ENCODE assay signal across 8 mouse cellular contexts in genomic region chr2:90746538-90746865, GRCm38 (mm10). TPM values are rescaled to one million over a fixed set of nuclear protein-coding genes. Genes with fewer than 3 reads are reported as not detected.
DNase-seq lines count a peak whose midpoint lies in the region; ATAC-seq and TF ChIP-seq lines count a peak whose summit lies in the region.

No protein-coding gene starts in this region.

- peaks cover 8% of the 10 kb centered on the region; the same call in 1 of the 2 replicates for H3K4me1 ChIP-seq in lung, embryonic 14.5 days (ENCODE audit: insufficient read depth)
- peaks cover 3 to 19% of the 10 kb centered on the region in 2 experiments; a peak in 3 of 4 replicates for H3K4me1 ChIP-seq in heart, embryonic 14.5 days (ENCODE audit: control insufficient read depth in 2 of 2, insufficient read depth in 2 of 2, low read length in 2 of 2)
- H3K4me1 ChIP-seq in limb, embryonic 13.5 days: peaks cover 28% of the 10 kb centered on the region

- no peaks in the 10 kb centered on the region for H3K27me3 ChIP-seq in lung, embryonic 14.5 days (ENCODE audit: insufficient read depth, low read length)
- no peaks in the 10 kb centered on the region for H3K27me3 ChIP-seq in heart, embryonic 14.5 days (ENCODE audit: control insufficient read depth, insufficient read depth, low read length)
- no peaks in the 10 kb centered on the region for H3K27me3 ChIP-seq in limb, embryonic 13.5 days

- 6% methylated on average over 4 of the region's 4 CpGs for WGBS in lung, embryonic 14.5 days
- WGBS in heart, embryonic 14.5 days: 7% methylated on average over 4 of the region's 4 CpGs
- 15% methylated on average over 4 of the region's 4 CpGs for WGBS in limb, embryonic 13.5 days

- no peak for TF ChIP-seq POLR2A in brain, embryonic 14.5 days (IDR thresholded peaks at IDR 0.05; ENCODE audit: borderline replicate concordance, extremely low read depth, insufficient read depth, insufficient read length, poor library complexity, severe bottlenecking)

- no peaks in the 10 kb centered on the region for H3K9me3 ChIP-seq in lung, embryonic 14.5 days (ENCODE audit: low read depth, low read length)
- H3K9me3 ChIP-seq in heart, embryonic 14.5 days (ENCODE audit: control insufficient read depth, low read length): 0 out of 2 replicates have a peak, but pooled peaks cover 3% of the 10 kb centered on the region
- no peaks in the 10 kb centered on the region for H3K9me3 ChIP-seq in limb, embryonic 13.5 days

- no peak for TF ChIP-seq CTCF in lung, embryonic 14.5 days (IDR thresholded peaks at IDR 0.05; ENCODE audit: low read depth)
- TF ChIP-seq CTCF in brain, embryonic 14.5 days (IDR thresholded peaks at IDR 0.05; ENCODE audit: borderline replicate concordance, extremely low read depth, insufficient read depth, insufficient read length): no peak

- peak overlapping the region; percentile 94 for H3K4me3 ChIP-seq in lung, embryonic 14.5 days (ENCODE audit: low read depth, low read length)
- H3K4me3 ChIP-seq in heart, embryonic 14.5 days (ENCODE audit: control insufficient read depth in 1 of 2, insufficient read depth in 1 of 2, low read depth in 1 of 2, low read length in 2 of 2): peak overlapping the region; percentile 66 to 94
- H3K4me3 ChIP-seq in limb, embryonic 13.5 days: peak overlapping the region; percentile 92

- peak overlapping the region; percentile 98 for H3K9ac ChIP-seq in lung, embryonic 14.5 days
- peak overlapping the region; percentile 98 for H3K9ac ChIP-seq in heart, embryonic 14.5 days (ENCODE audit: low read length)
- peak overlapping the region; percentile 97 for H3K9ac ChIP-seq in limb, embryonic 13.5 days

- peak overlapping the region; percentile 91 for H3K4me2 ChIP-seq in lung, embryonic 14.5 days
- peak overlapping the region; percentile 78 for H3K4me2 ChIP-seq in heart, embryonic 14.5 days (ENCODE audit: low read length)
- H3K4me2 ChIP-seq in limb, embryonic 13.5 days (replicated peaks): peak overlapping the region; percentile 90

- H3K36me3 ChIP-seq in lung, embryonic 14.5 days (ENCODE audit: insufficient read depth): peaks cover 26% of the 10 kb centered on the region
- H3K36me3 ChIP-seq in heart, embryonic 14.5 days (ENCODE audit: control insufficient read depth, insufficient read depth, low read length): peaks cover 35% of the 10 kb centered on the region
- H3K36me3 ChIP-seq in limb, embryonic 13.5 days: peaks cover 33% of the 10 kb centered on the region

- no peak for ATAC-seq in lung, embryonic 14.5 days (ENCODE audit: insufficient read depth)
- ATAC-seq in heart, embryonic 14.5 days (ENCODE audit: insufficient number of reproducible peaks, insufficient read depth, low FRiP score, low read depth): no peak
- no peak for ATAC-seq in limb, embryonic 13.5 days (ENCODE audit: low FRiP score, low read depth)
- no peak for ATAC-seq in megakaryocyte-erythroid progenitor cell, adult 5-6 weeks (replicated peaks; ENCODE audit: low FRiP score, low TSS enrichment, poor library complexity, severe bottlenecking)

- peak overlapping the region; percentile 97; the same call in 1 of the 2 replicates for H3K27ac ChIP-seq in lung, embryonic 14.5 days (ENCODE audit: low read depth)
- H3K27ac ChIP-seq in heart, embryonic 14.5 days (replicated peaks in 1 of 2; ENCODE audit: control insufficient read depth in 1 of 2, insufficient read depth in 1 of 2, low read depth in 2 of 2, low read length in 2 of 2): peak overlapping the region; percentile 93 to 97; a peak in 1 of 4 replicates
- no peak overlapping the region for H3K27ac ChIP-seq in limb, embryonic 13.5 days

- peak; percentile 29 for DNase-seq in lung, embryonic 14.5 days
- DNase-seq in lung, postnatal 14 days: no peak
- peak; percentile 28 for DNase-seq in brain, embryonic 14.5 days (ENCODE audit: low read depth)
- DNase-seq in retina, postnatal 1 day: peak; percentile 4
- no peak for DNase-seq in spleen, postnatal 36 days (ENCODE audit: low spot score in 2 of 2)

RNA-seq across cellular contexts. Expression of gene Fnbp4, which starts 1.3 kb away (rescaled TPM):
- 96.9 and 106 TPM in 2 replicates for polyA plus RNA-seq in lung, embryonic 14.5 days (2014; fragmentation: Nextera tagmentation; extraction: Ambion mirVana)
- polyA plus RNA-seq in brain, embryonic 14.5 days (2012; rRNA removed): 97.7 and 124 TPM in 2 replicates
- 53.1 and 56.3 TPM in 2 replicates for polyA plus RNA-seq in heart, embryonic 14.5 days (2014; fragmentation: Nextera tagmentation; extraction: Ambion mirVana)
- polyA plus RNA-seq in limb, embryonic 13.5 days (2015; fragmentation: Nextera tagmentation; extraction: Ambion mirVana): 115 and 122 TPM in 2 replicates
- 185 and 203 TPM in 2 replicates for total RNA-seq in megakaryocyte-erythroid progenitor cell, adult 5-6 weeks (2014; fragmentation: Nextera tagmentation)
- total RNA-seq in megakaryocyte-erythroid progenitor cell, adult 5-6 weeks (2017): 133 and 153 TPM in 2 replicates

RNA-seq across cellular contexts. Expression of gene Agbl2, which starts 36.0 kb away (rescaled TPM):
- polyA plus RNA-seq in lung, embryonic 14.5 days (2014; fragmentation: Nextera tagmentation; extraction: Ambion mirVana): 0.96 and 1.2 TPM in 2 replicates
- 0.72 and 1.4 TPM in 2 replicates for polyA plus RNA-seq in brain, embryonic 14.5 days (2012; rRNA removed)
- 2.3 and 2.4 TPM in 2 replicates for polyA plus RNA-seq in heart, embryonic 14.5 days (2014; fragmentation: Nextera tagmentation; extraction: Ambion mirVana)
- 1.2 and 1.4 TPM in 2 replicates for polyA plus RNA-seq in limb, embryonic 13.5 days (2015; fragmentation: Nextera tagmentation; extraction: Ambion mirVana)
- not detected in 2 replicates for total RNA-seq in megakaryocyte-erythroid progenitor cell, adult 5-6 weeks (2014; fragmentation: Nextera tagmentation)
- total RNA-seq in megakaryocyte-erythroid progenitor cell, adult 5-6 weeks (2017): not detected in 2 replicates

Comparison
In these comparisons a context has a peak if more than half of its experiments do, and no peak if none do; other contexts are left out.
1. DNase-seq: peak in lung, embryonic 14.5 days (single experiment), brain, embryonic 14.5 days (single experiment) and retina, postnatal 1 day (single experiment); none in lung, postnatal 14 days (single experiment) and spleen, postnatal 36 days (0 of 2).
2. Peak in every context shown above with its lines, with median percentiles within 50 percentile points of each other: H3K4me2 ChIP-seq, H3K4me3 ChIP-seq and H3K9ac ChIP-seq.